Mouse (Mus musculus): ENCODE measurements around the gene Wrap73. TPM values are rescaled to one million over a fixed set of nuclear protein-coding genes. Genes with fewer than 3 reads are reported as not detected.

Gene Wrap73
- 10 to 100 TPM in 16 of 26 experiments, 1 to 10 TPM in 10; 3.1 to 23.1 (median 13.0) TPM for total RNA-seq (2018; cell fraction: chromatin; rRNA removed)
- 10 to 100 TPM in 9 of 26 experiments, 1 to 10 TPM in 17; 5.9 to 11.5 (median 9.5) TPM for total RNA-seq (2018; cell fraction: cytosol; rRNA removed)
- total RNA-seq (2018; cell fraction: nucleus; rRNA removed), result 10 to 100 TPM in 12 of 26 experiments, 1 to 10 TPM in 14; 4.4 to 12.6 (median 9.7) TPM
- polyA plus RNA-seq (2018), result 3.5 to 10.3 TPM (median 8.7 TPM) in 3 replicates

GRCm38 (mm10) chr4:154142211-154143040, at the start of gene Wrap73:
TSS of gene Wrap73 (plus strand) at chr4:154142372.
- WGBS (ENCODE audit: missing documents), result 2% methylated on average over 44 of the region's 49 CpGs
- Histone ChIP-seq H3K27ac (no peak within 1 kb of the TSS), H3K4me3 (ENCODE audit: inconsistent target) (peak within 1 kb of the TSS; percentile 71), H3K36me3 (ENCODE audit: inconsistent target) (no peaks in the 10 kb centered on the region), H3K79me2 (ENCODE audit: inconsistent target) (peaks cover 18% of the 10 kb centered on the region; the same call in 1 of the 2 replicates)

- H3K36me3 ChIP-seq (ENCODE audit: inconsistent target), result no peaks in the 10 kb centered on the region
- no peak overlapping the region for H3K27ac ChIP-seq
- no peak overlapping the region for H3K4me3 ChIP-seq (ENCODE audit: inconsistent target)
- H3K79me2 ChIP-seq (ENCODE audit: inconsistent target), result no peaks in the 10 kb centered on the region
- 18% methylated on average over 9 of the region's 9 CpGs for WGBS (ENCODE audit: missing documents)
Measured at GRCm38 (mm10) chr4:154093210-154093609, 49.0 kb upstream of the Wrap73 start.

- no peaks in the 10 kb centered on the region for H3K79me2 ChIP-seq (ENCODE audit: inconsistent target)
- H3K4me3 ChIP-seq (ENCODE audit: inconsistent target), result no peak overlapping the region
- H3K27ac ChIP-seq, result no peak overlapping the region
- 29% methylated on average over 6 of the region's 6 CpGs for WGBS (ENCODE audit: missing documents)
- no peaks in the 10 kb centered on the region for H3K36me3 ChIP-seq (ENCODE audit: inconsistent target)
Measured at GRCm38 (mm10) chr4:154096111-154096510, 46.1 kb upstream of the Wrap73 start.

GRCm38 (mm10) chr4:154099361-154099760, 42.8 kb upstream of the Wrap73 start:
- 38% methylated on average over 7 of the region's 7 CpGs for WGBS (ENCODE audit: missing documents)
- H3K79me2 ChIP-seq (ENCODE audit: inconsistent target), result no peaks in the 10 kb centered on the region

DNA sequence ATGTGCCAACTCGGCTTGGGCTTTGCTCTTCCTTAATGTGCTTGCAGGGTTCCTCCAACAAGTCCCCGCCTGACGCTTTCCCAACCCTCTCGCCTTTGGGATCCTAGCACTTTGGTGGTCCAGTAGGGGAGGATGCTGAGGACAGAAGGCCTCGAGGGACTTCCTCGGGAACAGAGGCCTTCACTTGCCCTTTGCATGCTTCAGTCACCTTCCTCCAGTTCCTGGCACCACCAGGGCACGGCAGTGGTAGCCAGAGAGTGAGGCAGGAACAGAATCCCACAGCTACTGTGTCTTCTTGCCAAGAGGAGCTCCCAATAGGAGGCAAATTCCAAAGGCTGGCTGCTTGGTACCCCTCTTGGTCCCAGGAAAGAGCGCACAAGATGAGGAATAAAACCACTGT, 38.8 kb upstream of the Wrap73 start:
- 78% methylated on average over 8 of the region's 8 CpGs for WGBS (ENCODE audit: missing documents)
- Histone ChIP-seq H3K79me2 (ENCODE audit: inconsistent target) (no peaks in the 10 kb centered on the region), H3K27ac (no peak overlapping the region), H3K4me3 (ENCODE audit: inconsistent target) (no peak overlapping the region), H3K36me3 (ENCODE audit: inconsistent target) (no peaks in the 10 kb centered on the region)

More at GRCm38 (mm10) chr4:154099361-154099760, 42.8 kb upstream of the Wrap73 start:
- Histone ChIP-seq H3K36me3 (ENCODE audit: inconsistent target) (no peaks in the 10 kb centered on the region), H3K4me3 (ENCODE audit: inconsistent target) (no peak overlapping the region), H3K27ac (no peak overlapping the region)

DNA sequence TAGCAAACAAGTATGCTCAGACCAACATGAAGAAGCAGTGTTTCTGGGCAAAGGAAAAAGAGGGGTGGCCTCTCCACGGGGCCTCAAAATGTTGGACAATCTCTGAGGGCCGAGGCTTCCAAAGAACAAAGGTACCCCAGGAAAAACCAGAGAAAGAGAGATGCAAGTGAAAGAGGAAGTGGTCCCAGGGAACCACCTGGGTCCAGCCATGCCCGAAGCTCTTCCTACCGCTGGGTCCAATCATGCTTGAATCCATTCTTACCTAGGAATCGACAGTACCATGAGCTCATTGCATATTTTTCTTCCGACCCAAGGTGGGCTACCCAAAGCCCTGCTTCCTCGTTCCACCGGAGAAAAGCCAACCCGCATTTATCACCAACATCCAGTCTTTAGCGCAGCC, 38.3 kb upstream of the Wrap73 start:
- WGBS (ENCODE audit: missing documents), result 82% methylated on average over 10 of the region's 10 CpGs
- no peak overlapping the region for H3K27ac ChIP-seq
- H3K36me3 ChIP-seq (ENCODE audit: inconsistent target), result no peaks in the 10 kb centered on the region
- H3K4me3 ChIP-seq (ENCODE audit: inconsistent target), result no peak overlapping the region
- H3K79me2 ChIP-seq (ENCODE audit: inconsistent target), result no peaks in the 10 kb centered on the region

- Histone ChIP-seq H3K27ac (no peak overlapping the region), H3K79me2 (ENCODE audit: inconsistent target) (no peaks in the 10 kb centered on the region), H3K36me3 (ENCODE audit: inconsistent target) (no peaks in the 10 kb centered on the region), H3K4me3 (ENCODE audit: inconsistent target) (no peak overlapping the region)
- 25% methylated on average over 19 of the region's 20 CpGs for WGBS (ENCODE audit: missing documents)
Measured at GRCm38 (mm10) chr4:154105381-154106001, 36.7 kb upstream of the Wrap73 start.

DNA sequence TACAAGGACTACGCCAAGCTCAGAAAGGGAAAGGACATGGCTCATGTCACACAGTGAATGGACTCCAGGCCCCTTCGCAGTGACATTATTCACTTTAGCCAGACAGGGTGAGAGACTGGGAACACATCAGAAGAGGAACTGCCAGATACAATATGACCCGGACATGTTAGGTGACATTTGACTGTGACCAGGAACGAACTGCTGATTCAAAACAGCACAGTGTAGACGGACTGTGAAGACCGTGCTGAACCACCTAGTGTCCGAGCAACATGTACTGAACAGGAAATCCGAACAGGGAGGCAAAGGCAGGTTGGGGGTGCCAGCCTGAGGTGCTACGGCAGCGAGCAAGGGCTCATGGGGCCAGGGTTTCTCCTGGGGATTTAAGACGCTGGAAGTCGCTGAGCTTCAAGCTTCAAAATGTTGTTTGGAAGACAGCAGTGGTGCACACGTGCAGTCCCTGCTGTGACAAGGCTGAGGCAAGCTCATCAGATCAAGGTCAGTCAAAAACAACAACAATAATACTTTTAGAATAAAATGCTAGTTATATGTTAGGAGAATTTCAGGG, 35.6 kb upstream of the Wrap73 start:
- no peaks in the 10 kb centered on the region for H3K79me2 ChIP-seq (ENCODE audit: inconsistent target)
- H3K36me3 ChIP-seq (ENCODE audit: inconsistent target), result no peaks in the 10 kb centered on the region
- 80% methylated on average over 11 of the region's 13 CpGs for WGBS (ENCODE audit: missing documents)
- H3K4me3 ChIP-seq (ENCODE audit: inconsistent target), result no peak overlapping the region
- H3K27ac ChIP-seq, result no peak overlapping the region

- WGBS (ENCODE audit: missing documents), result 60% methylated on average over 18 of the region's 18 CpGs
- no peak overlapping the region for H3K27ac ChIP-seq
- H3K4me3 ChIP-seq (ENCODE audit: inconsistent target), result no peak overlapping the region
- H3K36me3 ChIP-seq (ENCODE audit: inconsistent target), result no peaks in the 10 kb centered on the region
- H3K79me2 ChIP-seq (ENCODE audit: inconsistent target), result no peaks in the 10 kb centered on the region
Measured at GRCm38 (mm10) chr4:154109216-154109849, 32.8 kb upstream of the Wrap73 start.

GRCm38 (mm10) chr4:154109850-154110243, 32.3 kb upstream of the Wrap73 start:
- Histone ChIP-seq H3K27ac (no peak overlapping the region), H3K4me3 (ENCODE audit: inconsistent target) (no peak overlapping the region), H3K36me3 (ENCODE audit: inconsistent target) (no peaks in the 10 kb centered on the region), H3K79me2 (ENCODE audit: inconsistent target) (no peaks in the 10 kb centered on the region)
- WGBS (ENCODE audit: missing documents), result 76% methylated on average over 11 of the region's 11 CpGs

DNA sequence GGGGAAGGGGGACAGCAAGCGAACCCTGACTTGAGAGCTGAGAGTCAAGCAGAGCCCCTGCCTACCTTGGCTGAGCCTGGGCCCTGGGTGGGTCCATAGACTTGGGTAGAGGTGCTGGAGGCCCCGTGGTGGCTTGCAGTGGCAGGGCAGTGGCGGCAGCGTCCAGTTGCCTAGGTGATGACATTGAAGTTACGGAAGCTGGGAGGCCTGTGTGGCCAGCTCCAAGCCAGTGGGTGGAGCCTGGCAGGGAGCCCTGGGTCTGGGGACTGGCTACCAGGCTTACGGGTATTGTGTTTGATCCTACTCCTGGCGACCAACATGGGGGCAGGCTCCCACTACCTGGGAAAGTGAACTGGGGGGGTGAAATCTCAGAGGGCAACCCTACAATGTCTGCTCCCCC, 25.8 kb upstream of the Wrap73 start:
- 69% methylated on average over 6 of the region's 7 CpGs for WGBS (ENCODE audit: missing documents)
- Histone ChIP-seq H3K27ac (no peak overlapping the region), H3K36me3 (ENCODE audit: inconsistent target) (no peaks in the 10 kb centered on the region), H3K79me2 (ENCODE audit: inconsistent target) (no peaks in the 10 kb centered on the region), H3K4me3 (ENCODE audit: inconsistent target) (no peak overlapping the region)

GRCm38 (mm10) chr4:154118782-154119181, 23.4 kb upstream of the Wrap73 start:
- 78% methylated on average over 9 of the region's 9 CpGs for WGBS (ENCODE audit: missing documents)
- no peak overlapping the region for H3K4me3 ChIP-seq (ENCODE audit: inconsistent target)
- no peak overlapping the region for H3K27ac ChIP-seq
- H3K36me3 ChIP-seq (ENCODE audit: inconsistent target), result no peaks in the 10 kb centered on the region
- H3K79me2 ChIP-seq (ENCODE audit: inconsistent target), result no peaks in the 10 kb centered on the region

- Histone ChIP-seq H3K27ac (no peak overlapping the region), H3K4me3 (ENCODE audit: inconsistent target) (no peak overlapping the region), H3K79me2 (ENCODE audit: inconsistent target) (no peaks in the 10 kb centered on the region), H3K36me3 (ENCODE audit: inconsistent target) (no peaks in the 10 kb centered on the region)
- WGBS (ENCODE audit: missing documents), result 80% methylated on average over 9 of the region's 9 CpGs
Measured at GRCm38 (mm10) chr4:154119208-154119607, 23.0 kb upstream of the Wrap73 start.

DNA sequence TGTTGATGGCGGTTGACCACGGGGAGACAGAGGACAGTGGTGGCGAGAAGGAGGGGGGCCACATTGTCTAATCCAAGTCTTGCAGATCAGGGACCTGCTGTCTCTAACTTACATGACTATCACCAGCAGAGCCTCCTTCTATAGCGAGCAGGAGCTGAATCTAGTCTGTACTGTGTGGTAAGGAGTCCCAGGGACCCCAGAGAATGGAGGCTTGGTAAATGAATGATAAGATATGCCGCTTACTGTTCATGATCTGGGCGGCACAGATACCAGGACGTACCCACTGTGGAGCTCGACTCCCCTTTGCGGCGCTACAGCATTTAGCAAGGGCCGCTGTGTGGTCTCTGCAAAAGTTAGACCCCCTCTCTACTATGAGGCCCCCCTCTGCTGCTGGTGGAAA, 20.4 kb upstream of the Wrap73 start:
- Histone ChIP-seq H3K27ac (no peak overlapping the region), H3K36me3 (ENCODE audit: inconsistent target) (no peaks in the 10 kb centered on the region), H3K79me2 (ENCODE audit: inconsistent target) (no peaks in the 10 kb centered on the region), H3K4me3 (ENCODE audit: inconsistent target) (no peak overlapping the region)
- WGBS (ENCODE audit: missing documents), result 83% methylated on average over 11 of the region's 11 CpGs
